Mouse (Mus musculus): ENCODE measurements at regions not wholly inside any gene's neighbourhood (a gene's known extent, or its start where the extent isn't known, plus 50 kb on each side); places are given as distances from the start of the nearest gene placed in this dataset.

GRCm38 (mm10) chr6:109167439-109167838 lies 339.0 kb downstream of the Edem1 start:
- no peak for DNase-seq (ENCODE audit: extremely low read depth)
- Histone ChIP-seq H3K4me1 (ENCODE audit: control insufficient read depth in 1 of 2, insufficient read depth in 2 of 2) (peaks cover 2 to 4% of the 10 kb centered on the region in 2 experiments; a peak in 2 of 4 replicates), H3K27ac (ENCODE audit: insufficient read depth, low read depth) (no peak overlapping the region), H3K79me2 (replicated peaks; ENCODE audit: control insufficient read depth, extremely low read depth, insufficient read depth, poor library complexity, severe bottlenecking) (no peaks in the 10 kb centered on the region), H3K9me3 (replicated peaks; ENCODE audit: low read length) (no peaks in the 10 kb centered on the region), H3K27me3 (replicated peaks) (no peaks in the 10 kb centered on the region), H3K4me3 (replicated peaks in 1 of 3; ENCODE audit: low read depth in 2 of 3, low read length in 2 of 3, poor library complexity in 1 of 3) (no peak overlapping the region), H3K4me2 (ENCODE audit: insufficient read depth, low read depth, poor library complexity, severe bottlenecking) (no peak overlapping the region), H3K9ac (ENCODE audit: insufficient read depth, low read depth) (no peak overlapping the region), H3K36me3 (replicated peaks in 1 of 2; ENCODE audit: control insufficient read depth in 1 of 2, insufficient read depth in 1 of 2, low read length in 1 of 2) (no peaks in the 10 kb centered on the region)
- in situ Hi-C loops (cut with MboI; ENCODE audit: low pct_ligation_motif_present, low pct_unique_long_range_greater_than_20kb, low sequenced_read_pairs) (loop anchor here (25.0 kb wide), 2 partner anchors 170 to 305 kb away; no protein-coding TSS in a partner anchor), dilution Hi-C loops (cut with MboI; ENCODE audit: extremely low pct_ligation_motif_present, extremely low pct_unique_long_range_greater_than_20kb, low sequenced_read_pairs) (no loop called here)
- TF ChIP-seq PAX5 (IDR thresholded peaks at IDR 0.05; ENCODE audit: low read length) (no peak), POLR2AphosphoS2 (IDR thresholded peaks at IDR 0.05; ENCODE audit: low read depth, low read length) (no peak), NRF1 (IDR thresholded peaks at IDR 0.05; ENCODE audit: low read depth, low read length) (no peak), MEF2A (IDR thresholded peaks at IDR 0.05; ENCODE audit: borderline replicate concordance, low read depth, low read length) (no peak), UBTF (IDR thresholded peaks at IDR 0.05; ENCODE audit: low read depth, low read length) (no peak), GABPA (IDR thresholded peaks at IDR 0.05; ENCODE audit: insufficient replicate concordance, low read depth, low read length) (no peak), JUN (IDR thresholded peaks at IDR 0.05; ENCODE audit: insufficient read depth, low read depth, low read length) (no peak), IRF4 (IDR thresholded peaks at IDR 0.05; ENCODE audit: low read depth, low read length) (no peak), MYC (IDR thresholded peaks at IDR 0.05; ENCODE audit: low read depth, low read length) (no peak), ZNF384 (IDR thresholded peaks at IDR 0.05; ENCODE audit: low read depth, low read length) (no peak)

- DNase-seq (ENCODE audit: extremely low read depth): no peak
- no peaks in the 10 kb centered on the region for H3K79me2 ChIP-seq (replicated peaks; ENCODE audit: control insufficient read depth, extremely low read depth, insufficient read depth, poor library complexity, severe bottlenecking)
- dilution Hi-C loops (cut with MboI; ENCODE audit: extremely low pct_ligation_motif_present, extremely low pct_unique_long_range_greater_than_20kb, low sequenced_read_pairs) (no loop called here), in situ Hi-C loops (cut with MboI; ENCODE audit: low pct_ligation_motif_present, low pct_unique_long_range_greater_than_20kb, low sequenced_read_pairs) (loop anchor here (25.0 kb wide), 2 partner anchors 165 to 310 kb away; no protein-coding TSS in a partner anchor)
- H3K9me3 ChIP-seq (replicated peaks; ENCODE audit: low read length): peaks cover 2% of the 10 kb centered on the region
- no peak overlapping the region for H3K27ac ChIP-seq (ENCODE audit: insufficient read depth, low read depth)
- no peak for TF ChIP-seq TCF12 (IDR thresholded peaks at IDR 0.05; ENCODE audit: low read depth, low read length)
- no peak for TF ChIP-seq MAZ (IDR thresholded peaks at IDR 0.05; ENCODE audit: low read depth, low read length)
- TF ChIP-seq ELF1 (IDR thresholded peaks at IDR 0.05; ENCODE audit: low read depth, low read length): no peak
- no peak for TF ChIP-seq ETS1 (conservative IDR thresholded peaks at IDR 0.05; ENCODE audit: low read depth, low read length)
- H3K4me3 ChIP-seq (replicated peaks in 1 of 3; ENCODE audit: low read depth in 2 of 3, low read length in 2 of 3, poor library complexity in 1 of 3): no peak overlapping the region
- no peaks in the 10 kb centered on the region for H3K36me3 ChIP-seq (replicated peaks in 1 of 2; ENCODE audit: control insufficient read depth in 1 of 2, insufficient read depth in 1 of 2, low read length in 1 of 2)
- no peak overlapping the region for H3K4me2 ChIP-seq (ENCODE audit: insufficient read depth, low read depth, poor library complexity, severe bottlenecking)
- H3K27me3 ChIP-seq (replicated peaks): no peaks in the 10 kb centered on the region
- no peak overlapping the region for H3K9ac ChIP-seq (ENCODE audit: insufficient read depth, low read depth)
- H3K4me1 ChIP-seq (ENCODE audit: control insufficient read depth in 1 of 2, insufficient read depth in 2 of 2): peaks cover 4 to 29% of the 10 kb centered on the region in 2 experiments
Measured at GRCm38 (mm10) chr6:109172104-109172850, 343.8 kb downstream of the Edem1 start.
